Mouse (Mus musculus) heart, adult 2 months (tissue): ENCODE measurements at regions not wholly inside any gene's neighbourhood (a gene's known extent, or its start where the extent isn't known, plus 50 kb on each side); places are given as distances from the start of the nearest gene placed in this dataset.

Experiments used
- CTCF ChIP-seq: fragments of 200-600 bp; IDR thresholded peaks from 2 replicates; pipeline ENCODE4 v1.8.1; 2022; ENCODE audit warnings: antibody characterized with exemption, mild to moderate bottlenecking, moderate library complexity
- EP300 ChIP-seq: fragments of 200-500 bp; IDR thresholded peaks from 2 replicates; pipeline ENCODE4 v1.6.1; 2011; ENCODE audit warnings: low read depth, low read length, control low read depth; ENCODE audit not compliant: insufficient read depth
- POLR2A ChIP-seq: fragments of 200-500 bp; IDR thresholded peaks from 2 replicates; pipeline ENCODE4 v1.6.1; 2011; ENCODE audit warnings: mild to moderate bottlenecking, low read depth, low read length, control low read depth; ENCODE audit not compliant: insufficient read depth

DNA sequence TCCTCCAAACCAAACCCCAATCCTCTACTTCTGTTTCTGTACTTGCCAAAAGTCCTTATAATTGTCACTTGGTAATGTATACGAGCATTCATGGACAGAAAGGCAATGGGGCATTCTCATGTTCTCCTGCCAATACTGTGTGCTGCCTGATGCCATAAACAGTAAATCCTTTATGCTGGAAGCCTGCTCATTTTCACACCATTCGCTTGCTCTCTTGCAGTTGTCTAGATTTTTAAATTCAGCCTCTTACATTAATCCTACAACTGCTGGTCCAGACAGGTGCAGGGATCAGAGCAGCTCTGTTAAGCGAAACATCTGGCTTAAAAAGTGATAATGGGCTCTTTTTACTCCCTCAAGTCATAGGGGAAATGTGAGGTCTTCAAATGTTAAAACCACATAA is 152.9 kb upstream of the Vgll2 start:
- TF ChIP-seq CTCF (no peak), POLR2A (no peak), EP300 (no peak)
